Mouse (Mus musculus) inflammation-experienced regulatory T-cells (primary cell): Measurements from ENCODE around the gene Otud7b. TPM values are rescaled to one million over a fixed set of nuclear protein-coding genes. Genes with fewer than 3 reads are reported as not detected.

Experiments
- polyA plus RNA-seq, 2 experiments: library from polyadenylated mRNA; unstranded; fragments of 100-300 nt; shearing (Covaris generic); gene quantifications; one replicate each; pipeline ENCODE4 v1.2.1; 2017

Gene Otud7b
- polyA plus RNA-seq = 10 to 100 TPM; 16.6 to 20.0 TPM

GRCm38 (mm10) chr3:96104261-96105065 is at the start of gene Otud7b:
Otud7b (plus strand) TSS chr3:96104527.

GRCm38 (mm10) chr3:96058231-96058896 is 46.0 kb upstream of the Otud7b start, which contains the start of gene Vps45:
Vps45 (minus strand) TSS chr3:96058466.

DNA sequence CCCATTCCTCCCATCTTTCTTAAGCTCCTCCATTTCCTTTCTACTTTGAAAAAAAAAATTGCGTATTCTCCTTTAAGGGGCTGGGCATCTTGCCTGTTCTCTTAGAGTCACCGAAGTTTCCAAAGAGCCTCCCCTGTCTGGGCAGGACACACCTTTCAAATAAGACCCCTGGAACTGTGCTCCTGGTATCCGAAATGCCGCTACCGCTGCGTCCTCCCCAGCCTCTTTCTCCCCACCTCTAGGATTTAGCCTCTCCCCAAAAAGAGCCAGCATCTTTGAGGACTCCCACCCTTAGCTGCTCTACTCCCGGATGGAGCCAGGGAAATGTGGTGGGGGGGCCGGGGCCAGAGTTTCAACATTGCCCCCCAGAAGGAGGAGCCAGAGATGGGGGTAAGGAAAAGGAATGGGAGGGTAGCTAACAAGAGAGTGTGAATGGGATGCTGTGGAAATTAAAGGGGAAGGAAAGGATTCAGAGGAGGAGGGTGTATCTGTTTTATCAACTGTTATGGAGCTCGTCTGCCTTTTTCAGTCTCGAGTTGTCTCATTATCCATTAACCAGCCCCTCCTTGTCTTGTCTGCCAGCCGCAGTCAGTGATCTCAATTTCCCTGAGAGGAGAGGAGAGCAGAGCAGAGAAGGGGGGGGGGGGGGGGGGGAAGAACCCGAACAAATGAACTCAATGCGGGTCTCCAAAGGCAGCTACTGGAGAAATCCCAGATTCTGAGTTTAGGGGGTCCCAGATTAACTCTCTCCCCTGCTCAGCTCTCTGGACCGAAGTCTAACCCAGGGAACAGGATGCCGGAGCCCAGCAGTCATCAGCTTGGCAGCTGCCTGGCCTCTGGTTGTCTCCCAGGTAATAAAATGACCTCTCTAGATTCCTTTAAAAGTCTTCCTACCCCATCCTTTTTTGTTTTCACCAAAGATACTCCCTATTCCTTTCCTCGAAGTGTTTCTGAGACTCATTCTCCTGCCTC is 57.8 kb downstream of the Otud7b start, which contains the start of gene Mtmr11:
Gene Mtmr11 (plus strand): TSS at position 136 of the 972 bp plus-strand sequence.

DNA sequence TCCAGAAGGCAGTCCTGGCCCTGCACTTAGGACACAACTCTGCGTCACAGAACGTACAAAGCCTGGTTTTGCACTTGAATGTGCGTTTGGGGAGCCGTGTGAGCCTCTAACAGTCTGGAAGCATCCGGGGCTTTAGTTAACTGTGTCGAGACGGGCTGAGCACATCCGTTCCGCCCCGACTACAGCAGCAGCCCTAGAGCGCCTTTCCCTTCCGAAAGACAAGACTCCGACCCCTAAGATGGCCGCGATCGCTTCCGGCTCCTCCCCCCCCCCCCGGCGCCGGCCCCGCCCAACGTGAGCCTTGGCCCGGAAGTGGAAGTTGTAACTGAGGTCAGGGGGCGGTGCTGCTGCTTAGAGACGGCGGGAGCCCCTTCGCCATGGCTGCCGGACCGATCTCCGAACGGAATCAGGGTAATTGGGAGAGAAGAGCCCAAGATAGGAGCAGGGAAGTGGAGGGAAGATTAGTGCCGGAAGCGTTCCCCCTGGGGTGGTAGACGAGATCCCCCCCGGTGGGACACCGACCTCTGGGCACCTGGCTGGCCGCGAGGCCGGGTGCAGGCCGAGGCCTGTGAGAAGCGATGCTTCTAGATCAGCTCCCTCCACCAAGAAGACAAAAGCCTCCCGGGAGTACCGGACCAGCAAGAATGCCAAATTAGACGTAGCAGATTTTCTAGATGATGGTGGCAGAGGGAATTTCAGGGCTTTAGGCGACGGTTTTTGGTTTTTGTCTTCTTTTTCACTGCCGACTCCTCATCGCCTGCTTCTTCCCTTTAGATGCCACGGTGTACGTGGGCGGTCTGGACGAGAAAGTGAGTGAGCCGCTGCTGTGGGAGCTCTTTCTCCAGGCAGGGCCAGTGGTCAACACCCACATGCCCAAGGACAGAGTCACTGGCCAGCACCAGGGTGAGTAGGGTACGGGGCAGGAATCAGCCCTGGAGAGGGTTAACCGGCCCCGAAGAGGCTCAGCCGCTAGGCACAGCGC is 68.2 kb downstream of the Otud7b start, which contains the start of gene Sf3b4:
Gene Sf3b4 (plus strand): TSS at position 136 of the 982 bp plus-strand sequence.

DNA sequence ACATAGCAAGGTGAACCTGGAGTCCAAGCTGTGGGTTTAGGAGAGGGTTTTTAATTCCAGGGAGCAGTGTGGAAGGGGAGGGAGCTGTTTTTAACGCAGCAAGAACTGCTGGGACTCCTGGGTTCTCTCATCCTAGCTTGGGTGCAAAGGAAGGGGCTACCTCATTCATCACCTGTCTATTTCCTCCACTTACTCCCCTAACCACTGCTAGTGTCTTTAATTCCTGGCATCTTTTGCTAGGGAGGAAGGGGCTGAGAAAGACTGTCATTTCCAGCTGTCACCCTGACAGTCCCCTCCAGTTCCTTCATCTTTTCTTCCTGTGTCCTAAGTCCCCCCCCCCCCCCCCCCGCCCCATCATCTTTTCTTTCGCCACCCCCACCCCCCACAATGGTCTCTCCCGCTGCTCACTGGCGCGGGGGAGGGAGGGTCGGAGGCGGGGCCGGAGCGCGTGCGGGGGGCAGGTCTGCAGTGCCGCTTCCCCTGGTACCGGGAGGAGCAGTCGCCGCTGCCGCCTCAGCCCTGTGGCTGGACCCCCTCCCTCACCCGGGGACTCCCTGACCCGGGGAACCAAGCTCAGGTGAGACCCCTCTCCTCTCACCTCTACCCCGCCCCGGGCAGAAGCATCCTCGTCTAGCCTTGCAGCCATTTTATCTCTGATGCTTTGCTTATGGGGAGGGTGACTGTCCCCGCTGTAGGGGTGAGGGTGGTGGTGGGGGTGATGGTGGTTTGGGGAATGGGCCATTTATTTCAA is 76.6 kb downstream of the Otud7b start, which contains the start of gene Sv2a:
Gene Sv2a (plus strand): TSS at position 425 of the 751 bp plus-strand sequence.

Other genes starting within 250 kb of the Otud7b start
- 10 to 100 TPM; 57.4 to 73.7 TPM for gene Prpf3, start 248.6 kb upstream of the Otud7b start, polyA plus RNA-seq
- gene Mrps21, start 233.0 kb upstream of the Otud7b start, polyA plus RNA-seq = 100 to 1,000 TPM; 201 to 205 TPM
- 10 to 100 TPM in 1 of 2 experiments, 1 to 10 TPM in 1; 7.7 to 11.6 TPM for gene Ciart, start 222.3 kb upstream of the Otud7b start, polyA plus RNA-seq
- 1 to 10 TPM in 1 of 2 experiments, under 1 TPM in 1; 0.52 to 2.7 TPM for gene BC028528, start 212.5 kb upstream of the Otud7b start, polyA plus RNA-seq
- 10 to 100 TPM; 47.8 to 56.0 TPM for gene Aph1a, start 210.6 kb upstream of the Otud7b start, polyA plus RNA-seq
- not detected for gene Car14, start 199.8 kb upstream of the Otud7b start, polyA plus RNA-seq
- 100 to 1,000 TPM; 154 to 215 TPM for gene Anp32e, start 175.3 kb upstream of the Otud7b start, polyA plus RNA-seq
- 10 to 100 TPM; 11.5 to 14.0 TPM for gene Plekho1, start 108.5 kb upstream of the Otud7b start, polyA plus RNA-seq
- 10 to 100 TPM; 22.0 to 26.8 TPM for gene Vps45, start 46.1 kb upstream of the Otud7b start, polyA plus RNA-seq
- gene Mtmr11, start 57.5 kb downstream of the Otud7b start, polyA plus RNA-seq = 1 to 10 TPM in 1 of 2 experiments, under 1 TPM in 1; 0.95 to 3.8 TPM
- 100 to 1,000 TPM; 127 to 153 TPM for gene Sf3b4, start 67.8 kb downstream of the Otud7b start, polyA plus RNA-seq
- 1 to 10 TPM; 2.4 to 2.7 TPM for gene Sv2a, start 76.6 kb downstream of the Otud7b start, polyA plus RNA-seq
- gene Bola1, start 115.2 kb downstream of the Otud7b start, polyA plus RNA-seq = 10 to 100 TPM; 23.2 to 32.3 TPM
- gene Hist2h2ab, start 115.3 kb downstream of the Otud7b start, polyA plus RNA-seq = 1 to 10 TPM in 1 of 2 experiments, under 1 TPM in 1; 0.87 to 3.8 TPM
- 10 to 100 TPM in 1 of 2 experiments, 1 to 10 TPM in 1; 8.1 to 16.9 TPM for gene Hist2h2ac, start 116.4 kb downstream of the Otud7b start, polyA plus RNA-seq
- gene Hist2h2be, start 116.6 kb downstream of the Otud7b start, polyA plus RNA-seq = 1 to 10 TPM; 4.7 to 5.5 TPM
- gene Hist2h3c2, start 134.6 kb downstream of the Otud7b start, polyA plus RNA-seq = 1 to 10 TPM in 1 of 2 experiments, under 1 TPM in 1; 0.34 to 1.4 TPM
- 100 to 1,000 TPM in 1 of 2 experiments, 10 to 100 TPM in 1; 64.9 to 115 TPM for gene Hist2h2aa2, start 135.7 kb downstream of the Otud7b start, polyA plus RNA-seq
- 1 to 10 TPM in 1 of 2 experiments, not detected in 1; 1.5 TPM for gene Hist2h2aa1, start 141.0 kb downstream of the Otud7b start, polyA plus RNA-seq
- not detected for gene Hist2h3c1, start 142.2 kb downstream of the Otud7b start, polyA plus RNA-seq
- 1 to 10 TPM; 5.2 to 5.3 TPM for gene Hist2h4, start 158.8 kb downstream of the Otud7b start, polyA plus RNA-seq
- gene Hist2h3b, start 164.1 kb downstream of the Otud7b start, polyA plus RNA-seq = 10 to 100 TPM in 1 of 2 experiments, 1 to 10 TPM in 1; 8.0 to 10.3 TPM
- gene Hist2h2bb, start 165.2 kb downstream of the Otud7b start, polyA plus RNA-seq = 10 to 100 TPM in 1 of 2 experiments, 1 to 10 TPM in 1; 8.1 to 21.6 TPM
- gene Fcgr1, start 189.4 kb downstream of the Otud7b start, polyA plus RNA-seq = not detected